Mouse (Mus musculus) megakaryocyte, embryonic 14.5 days (primary cell): Measurements from ENCODE around the gene Otog.

ENCODE experiments used
- FLI1 ChIP-seq: IDR thresholded peaks from 2 replicates; pipeline ENCODE4 v1.6.1; 2012; ENCODE audit warnings: low read length, inconsistent platforms, mixed read lengths
- GATA1 ChIP-seq: IDR thresholded peaks from 3 replicates; pipeline ENCODE4 v1.6.1; 2012; ENCODE audit warnings: mixed read lengths, low read length, inconsistent platforms, borderline replicate concordance

DNA sequence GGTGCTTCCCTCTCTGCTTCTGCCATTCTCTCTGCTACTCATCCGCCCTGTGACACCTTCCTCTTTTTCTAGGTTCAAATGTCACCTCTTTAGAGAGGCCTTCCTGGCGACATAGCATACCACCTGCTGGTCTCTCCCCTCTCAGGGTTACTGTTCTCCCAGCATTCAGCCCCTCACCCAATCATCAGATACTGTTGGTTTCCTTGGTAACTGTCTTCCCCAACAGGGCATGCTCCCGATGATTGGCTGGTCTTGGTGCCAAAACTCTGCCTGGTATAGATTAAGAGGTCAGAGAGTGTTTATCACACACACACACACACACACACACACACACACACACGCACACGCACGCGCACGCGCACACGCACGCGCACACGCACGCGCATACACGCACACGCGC lies 4.8 kb upstream of the Otog start:
- TF ChIP-seq FLI1 = no peak
- no peak for TF ChIP-seq GATA1
